Mouse (Mus musculus): ENCODE data around the gene Secisbp2l. TPM values are rescaled to one million over a fixed set of nuclear protein-coding genes. Genes with fewer than 3 reads are reported as not detected.

Secisbp2l gene
- polyA plus RNA-seq, 1 experiment from 2014 or later, result 25.1 TPM

GRCm38 (mm10) chr2:125790242-125790641 lies 7.6 kb upstream of the Secisbp2l start:
- Histone ChIP-seq H3K4me3 (ENCODE audit: low read depth, low read length) (no peak overlapping the region), H3K36me3 (ENCODE audit: control insufficient read depth, insufficient read depth, low read length) (no peaks in the 10 kb centered on the region), H3K4me2 (ENCODE audit: low read length) (no peak overlapping the region), H3K27me3 (replicated peaks; ENCODE audit: control insufficient read depth, insufficient read depth, low read length) (no peaks in the 10 kb centered on the region), H3K27ac (ENCODE audit: low read depth, low read length) (no peak overlapping the region), H3K9me3 (replicated peaks; ENCODE audit: control insufficient read depth, low read length) (no peaks in the 10 kb centered on the region), H3K9ac (ENCODE audit: low read length) (no peak overlapping the region), H3K4me1 (ENCODE audit: control insufficient read depth, insufficient read depth, low read length) (no peaks in the 10 kb centered on the region)
- WGBS, result 89% methylated on average over 4 of the region's 4 CpGs
- ATAC-seq (no peak), DNase-seq (ENCODE audit: low spot score) (no peak)

- Histone ChIP-seq H3K4me1 (ENCODE audit: control insufficient read depth, insufficient read depth, low read length) (no peaks in the 10 kb centered on the region), H3K36me3 (ENCODE audit: control insufficient read depth, insufficient read depth, low read length) (no peaks in the 10 kb centered on the region), H3K4me3 (ENCODE audit: low read depth, low read length) (no peak overlapping the region), H3K27me3 (replicated peaks; ENCODE audit: control insufficient read depth, insufficient read depth, low read length) (no peaks in the 10 kb centered on the region), H3K9me3 (replicated peaks; ENCODE audit: control insufficient read depth, low read length) (no peaks in the 10 kb centered on the region), H3K4me2 (ENCODE audit: low read length) (no peak overlapping the region), H3K27ac (ENCODE audit: low read depth, low read length) (no peak overlapping the region), H3K9ac (ENCODE audit: low read length) (no peak overlapping the region)
- DNase-seq (ENCODE audit: low spot score), result no peak
- WGBS, result 53% methylated on average over 5 of the region's 5 CpGs
- no peak for ATAC-seq
Measured at GRCm38 (mm10) chr2:125789265-125789664, 6.6 kb upstream of the Secisbp2l start.

- Histone ChIP-seq H3K36me3 (ENCODE audit: control insufficient read depth, insufficient read depth, low read length) (no peaks in the 10 kb centered on the region), H3K4me2 (ENCODE audit: low read length) (no peak overlapping the region), H3K9me3 (replicated peaks; ENCODE audit: control insufficient read depth, low read length) (no peaks in the 10 kb centered on the region), H3K9ac (ENCODE audit: low read length) (no peak overlapping the region), H3K27me3 (replicated peaks; ENCODE audit: control insufficient read depth, insufficient read depth, low read length) (no peaks in the 10 kb centered on the region), H3K27ac (ENCODE audit: low read depth, low read length) (no peak overlapping the region), H3K4me3 (ENCODE audit: low read depth, low read length) (no peak overlapping the region), H3K4me1 (ENCODE audit: control insufficient read depth, insufficient read depth, low read length) (no peaks in the 10 kb centered on the region)
- WGBS, result 91% methylated on average over 3 of the region's 3 CpGs
- ATAC-seq, result no peak
- no peak for DNase-seq (ENCODE audit: low spot score)
Measured at GRCm38 (mm10) chr2:125788785-125789184, 6.1 kb upstream of the Secisbp2l start.

GRCm38 (mm10) chr2:125788351-125788750 lies 5.7 kb upstream of the Secisbp2l start:
- no peaks in the 10 kb centered on the region for H3K4me1 ChIP-seq (ENCODE audit: control insufficient read depth, insufficient read depth, low read length)
- no peak overlapping the region for H3K4me2 ChIP-seq (ENCODE audit: low read length)
- no peaks in the 10 kb centered on the region for H3K9me3 ChIP-seq (replicated peaks; ENCODE audit: control insufficient read depth, low read length)
- DNase-seq (ENCODE audit: low spot score) (no peak), ATAC-seq (no peak)
- no peaks in the 10 kb centered on the region for H3K27me3 ChIP-seq (replicated peaks; ENCODE audit: control insufficient read depth, insufficient read depth, low read length)
- H3K36me3 ChIP-seq (ENCODE audit: control insufficient read depth, insufficient read depth, low read length), result no peaks in the 10 kb centered on the region
- H3K9ac ChIP-seq (ENCODE audit: low read length), result no peak overlapping the region
- H3K27ac ChIP-seq (ENCODE audit: low read depth, low read length), result no peak overlapping the region
- H3K4me3 ChIP-seq (ENCODE audit: low read depth, low read length), result no peak overlapping the region

- no peaks in the 10 kb centered on the region for H3K9me3 ChIP-seq (replicated peaks; ENCODE audit: control insufficient read depth, low read length)
- H3K9ac ChIP-seq (ENCODE audit: low read length), result no peak overlapping the region
- peaks cover 8% of the 10 kb centered on the region for H3K4me1 ChIP-seq (ENCODE audit: control insufficient read depth, insufficient read depth, low read length)
- DNase-seq (ENCODE audit: low spot score), result no peak
- WGBS, result 74% methylated on average over 4 of the region's 4 CpGs
- H3K27me3 ChIP-seq (replicated peaks; ENCODE audit: control insufficient read depth, insufficient read depth, low read length), result no peaks in the 10 kb centered on the region
- H3K27ac ChIP-seq (ENCODE audit: low read depth, low read length), result no peak overlapping the region
- H3K4me2 ChIP-seq (ENCODE audit: low read length), result no peak overlapping the region
- H3K36me3 ChIP-seq (ENCODE audit: control insufficient read depth, insufficient read depth, low read length), result no peaks in the 10 kb centered on the region
- ATAC-seq, result no peak
- no peak overlapping the region for H3K4me3 ChIP-seq (ENCODE audit: low read depth, low read length)
Measured at GRCm38 (mm10) chr2:125785021-125785420, 2.4 kb upstream of the Secisbp2l start.

- Histone ChIP-seq H3K9ac (ENCODE audit: low read length) (no peak overlapping the region), H3K9me3 (replicated peaks; ENCODE audit: control insufficient read depth, low read length) (no peaks in the 10 kb centered on the region), H3K4me2 (ENCODE audit: low read length) (no peak overlapping the region), H3K27me3 (replicated peaks; ENCODE audit: control insufficient read depth, insufficient read depth, low read length) (no peaks in the 10 kb centered on the region), H3K27ac (ENCODE audit: low read depth, low read length) (no peak overlapping the region), H3K4me3 (ENCODE audit: low read depth, low read length) (no peak overlapping the region), H3K36me3 (ENCODE audit: control insufficient read depth, insufficient read depth, low read length) (no peaks in the 10 kb centered on the region), H3K4me1 (ENCODE audit: control insufficient read depth, insufficient read depth, low read length) (peaks cover 8% of the 10 kb centered on the region)
- DNase-seq (ENCODE audit: low spot score) (no peak), ATAC-seq (no peak)
- WGBS, result 84% methylated on average over 4 of the region's 4 CpGs
Measured at GRCm38 (mm10) chr2:125784392-125784791, 1.7 kb upstream of the Secisbp2l start.

GRCm38 (mm10) chr2:125783868-125784267 lies 1.2 kb upstream of the Secisbp2l start:
- Histone ChIP-seq H3K27me3 (replicated peaks; ENCODE audit: control insufficient read depth, insufficient read depth, low read length) (no peaks in the 10 kb centered on the region), H3K36me3 (ENCODE audit: control insufficient read depth, insufficient read depth, low read length) (no peaks in the 10 kb centered on the region), H3K27ac (ENCODE audit: low read depth, low read length) (no peak overlapping the region), H3K9me3 (replicated peaks; ENCODE audit: control insufficient read depth, low read length) (no peaks in the 10 kb centered on the region), H3K4me3 (ENCODE audit: low read depth, low read length) (no peak overlapping the region), H3K4me1 (ENCODE audit: control insufficient read depth, insufficient read depth, low read length) (peaks cover 8% of the 10 kb centered on the region), H3K9ac (ENCODE audit: low read length) (no peak overlapping the region), H3K4me2 (ENCODE audit: low read length) (no peak overlapping the region)
- 61% methylated on average over 4 of the region's 4 CpGs for WGBS
- no peak for DNase-seq (ENCODE audit: low spot score)
- ATAC-seq, result no peak

GRCm38 (mm10) chr2:125781978-125782718 lies 522 bp downstream of the Secisbp2l start:
- peak; percentile 22 for ATAC-seq
- WGBS, result 3% methylated on average over 44 of the region's 44 CpGs

GRCm38 (mm10) chr2:125781006-125781405 lies 1.7 kb downstream of the Secisbp2l start:
- Histone ChIP-seq H3K4me3 (ENCODE audit: low read depth, low read length) (no peak overlapping the region), H3K9ac (ENCODE audit: low read length) (peak overlapping the region; percentile 93; the same call in 1 of the 2 replicates)

More at GRCm38 (mm10) chr2:125781978-125782718, 522 bp downstream of the Secisbp2l start:
- peak overlapping the region; percentile 77 for H3K4me2 ChIP-seq (ENCODE audit: low read length)
- no peaks in the 10 kb centered on the region for H3K27me3 ChIP-seq (replicated peaks; ENCODE audit: control insufficient read depth, insufficient read depth, low read length)
- peak overlapping the region; percentile 80 for H3K4me3 ChIP-seq (ENCODE audit: low read depth, low read length)
- H3K36me3 ChIP-seq (ENCODE audit: control insufficient read depth, insufficient read depth, low read length), result no peaks in the 10 kb centered on the region
- H3K27ac ChIP-seq (ENCODE audit: low read depth, low read length), result peak overlapping the region; percentile 71
- H3K4me1 ChIP-seq (ENCODE audit: control insufficient read depth, insufficient read depth, low read length), result peaks cover 8% of the 10 kb centered on the region
- H3K9ac ChIP-seq (ENCODE audit: low read length), result peak overlapping the region; percentile 93
- no peak for DNase-seq (ENCODE audit: low spot score)
- H3K9me3 ChIP-seq (replicated peaks; ENCODE audit: control insufficient read depth, low read length), result no peaks in the 10 kb centered on the region

More at GRCm38 (mm10) chr2:125781006-125781405, 1.7 kb downstream of the Secisbp2l start:
- no peaks in the 10 kb centered on the region for H3K27me3 ChIP-seq (replicated peaks; ENCODE audit: control insufficient read depth, insufficient read depth, low read length)
- no peak overlapping the region for H3K27ac ChIP-seq (ENCODE audit: low read depth, low read length)
- H3K4me2 ChIP-seq (ENCODE audit: low read length), result peak overlapping the region; percentile 77
- whole genome bisulfite sequencing, result 71% methylated on average over 2 of the region's 2 CpGs
- no peaks in the 10 kb centered on the region for H3K9me3 ChIP-seq (replicated peaks; ENCODE audit: control insufficient read depth, low read length)
- DNase-seq (ENCODE audit: low spot score), result no peak
- peaks cover 8% of the 10 kb centered on the region for H3K4me1 ChIP-seq (ENCODE audit: control insufficient read depth, insufficient read depth, low read length)
- no peak for ATAC-seq
- no peaks in the 10 kb centered on the region for H3K36me3 ChIP-seq (ENCODE audit: control insufficient read depth, insufficient read depth, low read length)
